Mouse (Mus musculus): ENCODE results near the gene Slc43a3. TPM values are rescaled to one million over a fixed set of nuclear protein-coding genes. Genes with fewer than 3 reads are reported as not detected.
"Not testable (repeated sequence)": the region's sequence is repeated elsewhere in the genome, so short reads cannot be mapped to it uniquely, and the experiment has no call there.

Slc43a3 gene
- 5.2 and 5.3 TPM in 2 replicates for polyA plus RNA-seq (2015; fragmentation: Nextera tagmentation; extraction: Ambion mirVana)

GRCm38 (mm10) chr2:84936474-84937429, at the start of gene Slc43a3:
Slc43a3 (plus strand) TSS chr2:84936579.
- H3K9me3 ChIP-seq, result no peaks in the 10 kb centered on the region
- H3K27me3 ChIP-seq, result no peaks in the 10 kb centered on the region
- H3K4me1 ChIP-seq (replicated peaks), result no peaks in the 10 kb centered on the region
- ATAC-seq (ENCODE audit: low FRiP score, low read depth), result peak; percentile 83
- peak within 1 kb of the TSS; percentile 34 for H3K4me3 ChIP-seq
- H3K4me2 ChIP-seq, result peak within 1 kb of the TSS; percentile 53
- H3K27ac ChIP-seq (replicated peaks), result no peak within 1 kb of the TSS
- H3K9ac ChIP-seq, result peak within 1 kb of the TSS; percentile 23; the same call in 1 of the 2 replicates
- no peaks in the 10 kb centered on the region for H3K36me3 ChIP-seq
- WGBS, result 21% methylated on average over 38 of the region's 38 CpGs

GRCm38 (mm10) chr2:84886821-84887281, 49.5 kb upstream of the Slc43a3 start:
- peaks cover 44% of the 10 kb centered on the region for H3K4me1 ChIP-seq (replicated peaks)
- peaks cover 64% of the 10 kb centered on the region for H3K27me3 ChIP-seq
- H3K4me3 ChIP-seq, result peak overlapping the region; percentile 81
- under 1% methylated on average over 34 of the region's 39 CpGs for WGBS
- H3K9ac ChIP-seq, result peak overlapping the region; percentile 51
- H3K4me2 ChIP-seq, result peak overlapping the region; percentile 84
- H3K27ac ChIP-seq (replicated peaks), result peak overlapping the region; percentile 32; the same call in 1 of the 2 replicates
- peak; percentile 43 for ATAC-seq (ENCODE audit: low FRiP score, low read depth)
- H3K9me3 ChIP-seq, result no peaks in the 10 kb centered on the region
- no peaks in the 10 kb centered on the region for H3K36me3 ChIP-seq

- H3K9me3 ChIP-seq, result no peaks in the 10 kb centered on the region
- no peak overlapping the region for H3K27ac ChIP-seq (replicated peaks)
- no peaks in the 10 kb centered on the region for H3K36me3 ChIP-seq
- peak overlapping the region; percentile 51 for H3K9ac ChIP-seq
- peak; percentile 54 for ATAC-seq (ENCODE audit: low FRiP score, low read depth)
- peaks cover 56% of the 10 kb centered on the region for H3K27me3 ChIP-seq
- peaks cover 42% of the 10 kb centered on the region for H3K4me1 ChIP-seq (replicated peaks)
- peak overlapping the region; percentile 84 for H3K4me2 ChIP-seq
- peak overlapping the region; percentile 81 for H3K4me3 ChIP-seq
- under 1% methylated on average over 58 of the region's 58 CpGs for WGBS
These were observed 48.7 kb upstream of the Slc43a3 start for GRCm38 (mm10) chr2:84887411-84888271.

GRCm38 (mm10) chr2:84888657-84889315, 47.6 kb upstream of the Slc43a3 start:
- 2% methylated on average over 28 of the region's 28 CpGs for WGBS
- Histone ChIP-seq H3K27me3 (peaks cover 46% of the 10 kb centered on the region), H3K9ac (peak overlapping the region; percentile 25; the same call in 1 of the 2 replicates), H3K4me1 (replicated peaks) (peaks cover 30% of the 10 kb centered on the region), H3K4me2 (peak overlapping the region; percentile 84), H3K36me3 (no peaks in the 10 kb centered on the region), H3K9me3 (no peaks in the 10 kb centered on the region), H3K27ac (replicated peaks) (no peak overlapping the region), H3K4me3 (peak overlapping the region; percentile 32)
- no peak for ATAC-seq (ENCODE audit: low FRiP score, low read depth)

- Histone ChIP-seq H3K4me3 (peak overlapping the region; percentile 32), H3K9ac (no peak overlapping the region), H3K36me3 (no peaks in the 10 kb centered on the region), H3K4me2 (peak overlapping the region; percentile 84), H3K27ac (replicated peaks) (no peak overlapping the region), H3K9me3 (no peaks in the 10 kb centered on the region), H3K4me1 (replicated peaks) (peaks cover 30% of the 10 kb centered on the region), H3K27me3 (peaks cover 39% of the 10 kb centered on the region)
- 0 out of 2 replicates have a peak, but pooled peaks have one; percentile 2 for ATAC-seq (ENCODE audit: low FRiP score, low read depth)
- WGBS, result 15% methylated on average over 14 of the region's 14 CpGs
These were observed 46.9 kb upstream of the Slc43a3 start for GRCm38 (mm10) chr2:84889316-84890044.

- peak overlapping the region; percentile 84; the same call in 1 of the 2 replicates for H3K4me2 ChIP-seq
- WGBS, result under 1% methylated on average over 5 of the region's 5 CpGs
- peaks cover 30% of the 10 kb centered on the region for H3K4me1 ChIP-seq (replicated peaks)
- no peak for ATAC-seq (ENCODE audit: low FRiP score, low read depth)
- H3K36me3 ChIP-seq, result no peaks in the 10 kb centered on the region
- peaks cover 34% of the 10 kb centered on the region for H3K27me3 ChIP-seq
- H3K4me3 ChIP-seq, result 0 out of 2 replicates have a peak overlapping the region, but pooled peaks have one; percentile 32
- H3K9ac ChIP-seq, result no peak overlapping the region
- H3K27ac ChIP-seq (replicated peaks), result no peak overlapping the region
- H3K9me3 ChIP-seq, result no peaks in the 10 kb centered on the region
These were observed 46.4 kb upstream of the Slc43a3 start for GRCm38 (mm10) chr2:84890045-84890340.

GRCm38 (mm10) chr2:84893359-84893758, 43.0 kb upstream of the Slc43a3 start:
- WGBS, result 54% methylated on average over 6 of the region's 6 CpGs
- Histone ChIP-seq H3K36me3 (no peaks in the 10 kb centered on the region), H3K9ac (no peak overlapping the region), H3K4me1 (replicated peaks) (peaks cover 11% of the 10 kb centered on the region), H3K27me3 (peaks cover 7% of the 10 kb centered on the region), H3K27ac (replicated peaks) (no peak overlapping the region), H3K4me3 (no peak overlapping the region), H3K4me2 (no peak overlapping the region), H3K9me3 (no peaks in the 10 kb centered on the region)
- no peak for ATAC-seq (ENCODE audit: low FRiP score, low read depth)

- Histone ChIP-seq H3K4me1 (replicated peaks) (no peaks in the 10 kb centered on the region), H3K9me3 (no peaks in the 10 kb centered on the region), H3K36me3 (no peaks in the 10 kb centered on the region), H3K27me3 (no peaks in the 10 kb centered on the region), H3K4me2 (no peak overlapping the region), H3K27ac (replicated peaks) (no peak overlapping the region), H3K4me3 (no peak overlapping the region), H3K9ac (no peak overlapping the region)
- WGBS, result 71% methylated on average over 4 of the region's 4 CpGs
- no peak for ATAC-seq (ENCODE audit: low FRiP score, low read depth)
These were observed 40.7 kb upstream of the Slc43a3 start for GRCm38 (mm10) chr2:84895495-84896198.

- H3K9me3 ChIP-seq; H3K27me3 ChIP-seq; H3K9ac ChIP-seq; ATAC-seq (ENCODE audit: low FRiP score, low read depth); H3K36me3 ChIP-seq; H3K27ac ChIP-seq (replicated peaks); H3K4me1 ChIP-seq (replicated peaks); H3K4me2 ChIP-seq; H3K4me3 ChIP-seq: not testable (repeated sequence)
- WGBS, result 91% methylated on average over 6 of the region's 6 CpGs
These were observed 39.7 kb upstream of the Slc43a3 start for GRCm38 (mm10) chr2:84896686-84897085.

- Histone ChIP-seq H3K9me3 (no peaks in the 10 kb centered on the region), H3K4me2 (no peak overlapping the region), H3K4me1 (replicated peaks) (no peaks in the 10 kb centered on the region), H3K9ac (no peak overlapping the region), H3K36me3 (no peaks in the 10 kb centered on the region), H3K27ac (replicated peaks) (no peak overlapping the region), H3K27me3 (no peaks in the 10 kb centered on the region), H3K4me3 (no peak overlapping the region)
- ATAC-seq (ENCODE audit: low FRiP score, low read depth), result no peak
- WGBS, result 51% methylated on average over 3 of the region's 3 CpGs
These were observed 23.7 kb upstream of the Slc43a3 start for GRCm38 (mm10) chr2:84912722-84913121.
